Mouse (Mus musculus) kidney, adult 11 months (tissue): Measurements from ENCODE around the gene Nfrkb.
A peak's percentile ranks its signal among the peaks of the same experiment; 100 is the strongest.

Experiments
- DNase-seq: peaks from one replicate; pipeline ENCODE4 v3.0.0; 2022

Gene Nfrkb

DNA sequence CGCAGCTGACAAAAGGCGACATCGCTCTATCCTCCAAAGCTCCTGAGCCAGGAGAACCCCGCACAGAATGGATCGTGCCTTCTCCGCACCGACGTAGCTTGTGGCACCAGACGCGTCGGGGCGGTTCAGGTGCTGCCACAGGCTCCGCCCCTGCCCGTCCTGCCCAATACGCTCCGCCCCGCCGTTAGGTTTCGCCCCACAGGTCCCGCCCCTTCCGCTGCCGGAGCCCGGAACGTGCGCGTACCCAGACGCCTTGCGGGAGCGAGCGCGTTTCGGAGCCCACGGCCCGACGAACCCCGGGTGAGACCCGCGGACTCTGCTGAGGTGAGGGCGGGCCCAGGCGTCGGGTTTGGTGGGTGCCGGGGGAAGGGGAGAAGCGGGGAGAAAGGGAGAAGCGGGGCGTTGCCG is at the start of gene Nfrkb:
Gene Nfrkb, plus strand, starts transcription at position 246 of the 408 bp plus-strand sequence.
- peak; percentile 92 for DNase-seq

DNA sequence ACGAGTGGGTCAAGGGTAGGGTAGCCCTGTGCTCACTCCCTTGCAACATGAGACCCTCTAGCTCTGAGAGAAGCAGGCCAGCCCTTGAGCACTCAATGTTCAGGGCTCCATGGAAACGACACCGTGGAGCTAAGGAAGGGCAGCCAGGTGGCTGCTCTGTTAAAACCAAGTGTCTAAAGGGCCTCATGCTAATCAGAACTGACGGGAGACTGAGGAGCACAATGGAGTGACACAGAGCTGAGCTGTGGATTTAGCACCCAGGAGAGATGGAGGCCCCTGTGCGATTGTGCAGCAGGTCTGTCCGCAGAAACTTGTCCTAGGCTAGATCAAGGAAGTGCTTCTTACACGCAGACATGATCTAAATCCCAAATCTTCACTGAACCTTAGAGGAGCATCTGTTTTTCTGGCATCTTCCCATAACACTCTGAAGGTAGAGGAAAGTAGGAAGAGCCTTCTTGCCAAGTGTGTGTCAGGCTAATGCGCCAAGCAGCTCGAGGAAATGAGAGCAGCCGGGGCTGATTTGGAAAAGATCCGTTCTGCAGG is 41.6 kb upstream of the Nfrkb start:
- no peak for DNase-seq

- no peak for DNase-seq
Observed at GRCm38 (mm10) chr9:31346575-31347080, 39.4 kb upstream of the Nfrkb start.

- DNase-seq = no peak
Observed at GRCm38 (mm10) chr9:31348458-31348857, 37.5 kb upstream of the Nfrkb start.

GRCm38 (mm10) chr9:31348915-31349314 is 37.1 kb upstream of the Nfrkb start:
- peak; percentile 55 for DNase-seq

GRCm38 (mm10) chr9:31352716-31353115 is 33.3 kb upstream of the Nfrkb start:
- no peak for DNase-seq

GRCm38 (mm10) chr9:31353518-31353917 is 32.5 kb upstream of the Nfrkb start:
- no peak for DNase-seq

DNA sequence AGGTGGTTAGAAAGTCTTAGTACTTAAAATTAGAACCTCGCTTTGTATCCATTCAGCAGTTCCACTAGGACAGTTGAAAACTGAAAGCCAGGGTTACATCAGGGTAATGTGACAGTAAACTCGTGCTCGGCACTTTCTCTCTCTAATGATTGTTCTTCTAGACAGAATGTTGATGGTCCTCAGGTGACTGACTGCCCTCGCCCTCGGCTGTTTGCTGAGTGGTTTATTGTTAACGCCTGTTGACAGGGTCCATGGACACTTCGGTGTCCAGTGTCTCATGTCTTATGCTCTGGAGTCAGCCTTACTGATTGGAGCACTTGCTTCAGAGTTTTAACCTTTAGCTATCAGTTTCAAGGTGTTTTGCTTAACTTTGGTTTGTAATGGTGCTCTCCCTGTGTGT is 31.9 kb upstream of the Nfrkb start:
- DNase-seq = no peak

GRCm38 (mm10) chr9:31363698-31364609 is 22.0 kb upstream of the Nfrkb start:
- no peak for DNase-seq

DNA sequence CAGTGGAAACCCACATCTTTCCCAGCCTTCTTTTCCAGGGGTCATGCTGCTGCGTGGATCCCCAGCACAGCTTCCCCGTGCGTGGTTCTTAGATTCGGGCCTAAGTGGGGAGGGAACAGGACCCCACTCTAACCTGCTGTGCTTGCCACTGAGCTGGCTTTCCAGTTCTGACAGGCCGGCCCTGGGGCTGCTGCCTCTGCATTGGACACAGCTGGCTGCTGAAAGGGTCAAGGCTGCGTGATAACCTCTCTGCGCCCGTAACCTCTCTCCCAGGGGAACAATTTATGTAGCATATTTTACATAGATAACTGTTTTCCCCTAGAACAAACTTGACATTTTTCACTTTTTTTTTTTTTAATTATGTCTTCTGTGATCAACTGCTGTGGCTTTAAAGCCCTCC is 20.9 kb upstream of the Nfrkb start:
- DNase-seq = peak; percentile 17

GRCm38 (mm10) chr9:31371740-31372139 is 14.3 kb upstream of the Nfrkb start:
- no peak for DNase-seq

- no peak for DNase-seq
Observed at GRCm38 (mm10) chr9:31376661-31377060, 9.3 kb upstream of the Nfrkb start.

DNA sequence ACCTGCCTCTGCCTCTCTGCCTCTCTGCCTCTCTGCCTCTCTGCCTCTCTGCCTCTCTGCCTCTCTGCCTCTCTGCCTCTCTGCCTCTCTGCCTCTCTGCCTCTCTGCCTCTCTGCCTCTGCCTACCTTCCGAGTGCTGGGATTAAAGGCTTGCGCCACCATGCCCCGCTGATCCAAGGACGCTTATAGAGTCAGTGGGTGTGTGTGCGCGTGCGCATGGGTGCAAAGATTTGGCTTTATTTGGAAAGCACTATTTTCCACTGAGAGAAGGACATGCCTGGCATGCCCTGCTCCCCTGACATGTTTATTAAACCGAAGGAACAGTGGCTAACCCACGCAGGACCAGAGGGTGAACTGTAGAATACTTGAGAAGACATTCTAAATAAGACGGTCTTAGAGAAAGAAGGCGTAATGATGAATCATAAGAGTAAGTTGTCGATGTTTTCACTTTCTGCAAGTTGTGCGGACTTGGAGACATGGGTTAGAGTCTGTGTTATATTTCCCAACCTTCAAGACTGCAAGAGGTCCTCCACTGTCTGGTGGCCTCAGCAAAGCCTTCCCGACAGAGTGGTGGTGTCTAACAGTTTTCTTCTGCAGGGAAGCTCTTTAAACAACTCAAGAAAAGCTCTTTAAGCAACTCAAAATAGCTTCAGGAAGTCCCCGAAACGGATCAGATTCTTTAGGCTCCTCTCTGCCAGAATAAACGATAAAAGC is 1.0 kb upstream of the Nfrkb start:
- no peak for DNase-seq

DNA sequence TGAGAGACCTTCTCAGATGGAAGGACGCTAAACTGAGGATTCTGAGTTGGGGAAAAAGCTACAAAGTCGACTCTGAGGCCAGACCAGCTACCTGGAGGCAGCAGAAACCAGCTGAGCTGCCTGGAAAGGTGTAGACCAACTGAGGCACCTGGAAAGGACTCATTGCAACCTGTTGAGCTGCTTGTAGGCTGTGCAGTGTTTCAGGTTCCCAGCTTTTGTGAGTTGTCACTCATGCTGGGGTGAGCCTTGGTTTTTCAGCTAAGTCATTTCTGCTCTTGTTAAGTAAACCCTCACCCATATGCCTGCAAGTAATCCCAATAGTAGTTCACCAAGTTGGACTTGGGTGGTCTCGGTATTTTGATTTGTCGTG is 507 bp upstream of the Nfrkb start:
- DNase-seq = peak; percentile 11

GRCm38 (mm10) chr9:31386368-31387180 is 582 bp downstream of the Nfrkb start:
- peak; percentile 35 for DNase-seq

- DNase-seq = no peak
Observed at GRCm38 (mm10) chr9:31387206-31387605, 1.2 kb downstream of the Nfrkb start.

GRCm38 (mm10) chr9:31400441-31400840 is 14.4 kb downstream of the Nfrkb start:
- no peak for DNase-seq

GRCm38 (mm10) chr9:31404311-31404710 is 18.3 kb downstream of the Nfrkb start:
- no peak for DNase-seq

DNA sequence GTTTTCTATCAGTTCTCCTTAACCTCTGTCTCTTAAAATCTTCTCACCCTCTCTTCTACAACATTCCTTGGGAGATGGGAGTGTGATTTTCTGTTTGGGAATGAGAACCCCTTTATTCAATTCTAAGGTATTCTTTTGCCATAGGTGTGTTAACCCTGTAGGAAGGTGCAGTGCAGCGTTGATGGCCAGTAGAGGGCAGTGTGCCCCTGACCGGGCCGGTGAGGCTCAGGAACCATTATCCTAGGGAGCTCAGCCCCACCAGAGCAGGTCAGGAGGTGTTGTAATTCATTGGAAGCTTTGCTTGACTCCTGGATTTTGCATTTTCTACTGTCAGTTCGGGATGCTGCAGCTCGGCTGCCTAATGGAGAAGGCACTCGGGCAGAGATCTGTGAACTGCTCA is 19.2 kb downstream of the Nfrkb start:
- no peak for DNase-seq

- no peak for DNase-seq
Observed at GRCm38 (mm10) chr9:31412165-31412564, 26.2 kb downstream of the Nfrkb start.

DNA sequence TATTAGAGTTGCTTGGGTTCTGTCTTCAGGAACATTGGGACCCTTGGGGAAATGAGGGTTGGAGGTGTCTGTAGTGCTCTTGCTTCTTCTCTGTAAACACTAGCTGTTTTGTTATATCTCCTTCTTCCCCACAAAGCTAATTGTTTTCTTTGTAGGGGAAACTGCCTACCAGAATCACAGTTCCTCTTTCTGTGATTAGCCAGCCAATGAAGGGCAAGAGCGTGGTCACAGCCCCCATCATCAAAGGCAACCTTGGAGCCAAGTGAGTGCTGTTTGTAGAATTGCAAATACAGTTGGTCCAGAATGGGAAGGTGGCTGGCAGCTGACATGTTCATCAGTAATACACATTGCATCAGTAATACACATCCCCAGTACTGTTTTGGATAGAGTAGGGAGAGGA is 32.8 kb downstream of the Nfrkb start:
- DNase-seq = no peak

DNA sequence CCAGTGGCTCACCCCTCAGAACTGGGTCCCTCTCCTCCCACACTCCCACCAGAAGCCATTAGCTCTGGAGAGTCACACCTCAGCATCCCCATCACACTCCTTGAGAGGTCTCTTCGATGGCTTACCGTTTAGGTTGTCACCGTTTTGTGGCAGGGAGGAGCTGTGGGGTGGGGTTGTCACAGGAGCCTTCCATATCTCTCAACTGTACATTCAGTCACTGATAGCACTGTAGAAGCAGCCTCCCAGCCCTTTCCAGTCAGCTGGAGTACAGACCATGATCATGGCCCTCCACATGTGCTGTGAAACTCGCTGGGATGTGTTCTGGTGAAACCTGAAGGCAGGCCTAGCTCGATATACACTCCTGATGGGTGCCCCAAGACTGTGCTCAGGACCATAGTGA is 36.2 kb downstream of the Nfrkb start:
- no peak for DNase-seq

- peak; percentile 30 for DNase-seq
Observed at GRCm38 (mm10) chr9:31428971-31429370, 43.0 kb downstream of the Nfrkb start.
